Mouse (Mus musculus) hindbrain, embryonic 14.5 days (tissue): ENCODE results near the gene Lamtor3. TPM values are rescaled to one million over a fixed set of nuclear protein-coding genes. Genes with fewer than 3 reads are reported as not detected.
A peak's percentile ranks its signal among the peaks of the same experiment; 100 is the strongest.

Source experiments
- ATAC-seq: fragments of 200-750 bp; cut with Nextera tagmentation; 2 replicates; pipeline ENCODE4 v1.8.0; 2017; ENCODE audit warnings: moderate number of reproducible peaks, mild to moderate bottlenecking, moderate TSS enrichment, moderate library complexity; ENCODE audit not compliant: low FRiP score
- DNase-seq: peaks from one replicate; pipeline ENCODE4 v3.0.0-alpha.2; 2015; ENCODE audit warnings: low spot score
- H3K27ac ChIP-seq: fragments of 300-500 bp; sonication (generic); 2 replicates; pipeline ENCODE4 v1.5.1; 2014; ENCODE audit warnings: mild to moderate bottlenecking, moderate library complexity
- H3K27me3 ChIP-seq: fragments of 300-500 bp; sonication (generic); 2 replicates; pipeline ENCODE4 v1.6.1; 2014; ENCODE audit warnings: mild to moderate bottlenecking, low read length, mixed read lengths; ENCODE audit not compliant: control insufficient read depth, insufficient read depth
- H3K36me3 ChIP-seq: fragments of 300-500 bp; sonication (generic); replicated peaks from 2 replicates; pipeline ENCODE4 v1.6.1; 2014; ENCODE audit not compliant: control insufficient read depth, insufficient read depth
- H3K4me1 ChIP-seq: fragments of 300-500 bp; sonication (generic); replicated peaks from 2 replicates; pipeline ENCODE4 v1.6.1; 2014; ENCODE audit warnings: antibody characterized with exemption, low read length, mixed read lengths; ENCODE audit not compliant: control insufficient read depth, insufficient read depth
- H3K4me2 ChIP-seq: fragments of 300-500 bp; sonication (generic); replicated peaks from 2 replicates; pipeline ENCODE4 v1.6.1; 2014; ENCODE audit warnings: mild to moderate bottlenecking, moderate library complexity
- H3K4me3 ChIP-seq: fragments of 300-500 bp; sonication (generic); replicated peaks from 2 replicates; pipeline ENCODE4 v1.5.1; 2014; ENCODE audit warnings: mild to moderate bottlenecking, low read length
- H3K9ac ChIP-seq: fragments of 300-500 bp; sonication (generic); 2 replicates; pipeline ENCODE4 v1.6.1; 2014
- H3K9me3 ChIP-seq: fragments of 300-500 bp; sonication (generic); 2 replicates; pipeline ENCODE4 v1.6.1; 2016; ENCODE audit warnings: low read length; ENCODE audit not compliant: control insufficient read depth
- whole genome bisulfite sequencing: fragments of 180-500 bp; shearing (Covaris S2); extraction: QIAGEN DNeasy Blood & Tissue Kit; methylation state at CpG from one replicate; pipeline ENCODE4 v1.1.7; 2014; 5-methylcytosine and 5-hydroxymethylcytosine counted together
- polyA plus RNA-seq: library from polyadenylated mRNA; unstranded; fragments of >200 nt; fragmentation: Nextera tagmentation; extraction: Ambion mirVana; gene quantifications from 2 replicates; pipeline ENCODE4 v1.2.1, GENCODE M21; 2014

Lamtor3 gene
- 128 and 131 TPM in 2 replicates for polyA plus RNA-seq

DNA sequence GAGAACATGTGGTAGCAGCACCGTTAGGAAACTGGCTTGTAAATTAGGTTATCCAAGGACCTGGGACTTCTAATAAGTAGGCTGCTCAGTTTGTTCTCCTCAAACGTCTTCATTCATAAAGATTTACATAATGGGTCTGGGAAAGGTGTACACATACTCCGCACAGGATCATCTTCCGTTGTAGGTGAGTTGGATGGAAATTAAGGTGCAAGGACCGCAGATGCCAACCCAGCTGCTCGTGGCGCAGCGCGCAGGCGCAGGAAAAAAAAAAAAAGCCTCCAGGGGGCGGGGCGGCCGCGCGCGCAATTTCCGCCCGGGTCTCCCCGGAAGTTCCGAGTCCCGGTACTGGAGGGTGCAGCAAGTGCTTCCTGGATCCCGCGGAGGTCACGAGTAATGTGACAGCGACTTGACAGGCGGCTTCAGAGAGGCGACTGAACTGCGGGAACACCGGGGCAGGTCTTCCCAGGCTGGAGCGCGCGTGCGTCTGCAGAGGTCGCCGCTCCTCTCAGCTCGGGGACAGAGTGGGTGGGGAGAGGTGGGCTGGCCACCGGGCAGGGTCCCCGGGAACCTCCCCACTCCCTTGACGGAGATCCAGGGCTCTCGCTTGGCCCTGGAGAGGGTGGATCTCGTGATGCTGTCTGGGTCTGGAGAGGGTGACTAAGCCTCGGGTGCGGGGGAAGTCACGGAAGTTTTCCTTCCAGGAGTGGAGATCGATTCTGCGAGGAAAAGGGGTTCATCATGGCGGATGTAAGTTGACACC is at the start of gene Lamtor3:
Gene Lamtor3 (plus strand): TSS at position 335 of the 760 bp plus-strand sequence.
- H3K27ac ChIP-seq, result peak within 1 kb of the TSS; percentile 84
- under 1% methylated on average over 46 of the region's 47 CpGs for WGBS
- peaks cover 20% of the 10 kb centered on the region for H3K4me1 ChIP-seq
- H3K36me3 ChIP-seq, result peaks cover 23% of the 10 kb centered on the region
- H3K4me2 ChIP-seq, result peak within 1 kb of the TSS; percentile 77
- no peaks in the 10 kb centered on the region for H3K9me3 ChIP-seq
- H3K9ac ChIP-seq, result peak within 1 kb of the TSS; percentile 75
- peak within 1 kb of the TSS; percentile 65 for H3K4me3 ChIP-seq
- no peaks in the 10 kb centered on the region for H3K27me3 ChIP-seq
- DNase-seq (peak; percentile 91), ATAC-seq (peak; percentile 93)

GRCm38 (mm10) chr3:137869395-137869794 is 48.9 kb upstream of the Lamtor3 start:
- Histone ChIP-seq H3K27me3 (no peaks in the 10 kb centered on the region), H3K36me3 (peaks cover 6% of the 10 kb centered on the region), H3K27ac (no peak overlapping the region), H3K4me3 (0 out of 2 replicates have a peak overlapping the region, but pooled peaks have one; percentile 4), H3K9me3 (no peaks in the 10 kb centered on the region), H3K9ac (no peak overlapping the region), H3K4me2 (peak overlapping the region; percentile 86), H3K4me1 (peaks cover 18% of the 10 kb centered on the region)
- ATAC-seq (no peak), DNase-seq (no peak)
- WGBS, result 89% methylated on average over 9 of the region's 9 CpGs

GRCm38 (mm10) chr3:137879313-137879712 is 39.0 kb upstream of the Lamtor3 start:
- Histone ChIP-seq H3K36me3 (no peaks in the 10 kb centered on the region), H3K9ac (no peak overlapping the region), H3K27me3 (no peaks in the 10 kb centered on the region), H3K9me3 (no peaks in the 10 kb centered on the region), H3K4me2 (no peak overlapping the region), H3K4me3 (no peak overlapping the region), H3K27ac (no peak overlapping the region), H3K4me1 (no peaks in the 10 kb centered on the region)
- 78% methylated on average over 3 of the region's 3 CpGs for WGBS
- no peak for DNase-seq
- ATAC-seq, result no peak

GRCm38 (mm10) chr3:137880109-137880748 is 38.1 kb upstream of the Lamtor3 start:
- ATAC-seq, result no peak
- no peak overlapping the region for H3K9ac ChIP-seq
- no peaks in the 10 kb centered on the region for H3K9me3 ChIP-seq
- no peaks in the 10 kb centered on the region for H3K27me3 ChIP-seq
- no peak overlapping the region for H3K4me3 ChIP-seq
- no peak overlapping the region for H3K4me2 ChIP-seq
- no peaks in the 10 kb centered on the region for H3K36me3 ChIP-seq
- WGBS, result 80% methylated on average over 4 of the region's 4 CpGs
- no peak overlapping the region for H3K27ac ChIP-seq
- no peaks in the 10 kb centered on the region for H3K4me1 ChIP-seq
- DNase-seq, result no peak

DNA sequence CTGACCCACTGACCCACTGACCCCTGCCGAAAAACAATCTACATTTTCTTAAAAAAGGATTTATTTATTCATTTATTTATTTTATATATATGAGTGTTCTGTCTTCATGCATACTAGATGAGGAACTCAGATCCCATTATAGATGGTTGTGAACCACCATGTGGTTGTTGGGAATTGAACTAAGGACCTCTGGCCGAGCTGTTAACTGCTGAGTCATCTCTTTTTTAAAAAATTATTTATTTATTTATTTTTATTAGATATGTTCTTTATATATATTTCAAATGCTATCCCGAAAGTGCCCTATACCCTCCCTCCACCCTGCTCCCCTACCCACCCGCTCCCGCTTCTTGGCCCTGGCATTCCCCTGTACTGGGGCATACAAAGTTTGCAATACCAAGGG is 37.2 kb upstream of the Lamtor3 start:
- DNase-seq, result no peak
- H3K4me1 ChIP-seq, result no peaks in the 10 kb centered on the region
- no peak overlapping the region for H3K9ac ChIP-seq
- no peaks in the 10 kb centered on the region for H3K9me3 ChIP-seq
- H3K36me3 ChIP-seq, result no peaks in the 10 kb centered on the region
- H3K4me3 ChIP-seq, result no peak overlapping the region
- H3K4me2 ChIP-seq, result no peak overlapping the region
- H3K27ac ChIP-seq, result no peak overlapping the region
- no peak for ATAC-seq
- no peaks in the 10 kb centered on the region for H3K27me3 ChIP-seq
- 90% methylated on average over 5 of the region's 5 CpGs for WGBS

DNA sequence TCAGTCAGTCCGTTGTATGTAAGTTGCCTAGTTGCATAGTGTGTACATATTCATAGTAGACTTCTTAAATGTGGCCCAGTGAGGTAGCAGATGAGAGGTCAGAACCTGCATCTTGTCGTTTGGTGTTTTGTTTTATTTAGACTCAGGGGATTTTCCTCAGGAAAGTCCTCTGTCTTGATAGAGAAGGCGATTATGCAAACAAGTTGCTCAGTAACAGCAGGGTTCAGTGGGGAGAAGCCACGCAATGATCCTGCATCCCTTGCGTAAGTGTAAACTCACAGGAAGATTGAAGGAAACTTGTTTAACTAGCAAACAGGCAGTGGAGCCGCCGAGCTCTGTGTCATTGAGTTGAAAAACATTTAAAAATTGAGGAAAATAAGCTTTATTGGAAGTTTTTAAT is 30.3 kb upstream of the Lamtor3 start:
- no peaks in the 10 kb centered on the region for H3K4me1 ChIP-seq
- DNase-seq (no peak), ATAC-seq (no peak)
- no peaks in the 10 kb centered on the region for H3K27me3 ChIP-seq
- H3K4me2 ChIP-seq, result no peak overlapping the region
- H3K4me3 ChIP-seq, result no peak overlapping the region
- no peak overlapping the region for H3K27ac ChIP-seq
- H3K36me3 ChIP-seq, result no peaks in the 10 kb centered on the region; the same call in 1 of the 2 replicates
- WGBS, result 62% methylated on average over 7 of the region's 7 CpGs
- no peak overlapping the region for H3K9ac ChIP-seq
- H3K9me3 ChIP-seq, result no peaks in the 10 kb centered on the region

GRCm38 (mm10) chr3:137891089-137891488 is 27.2 kb upstream of the Lamtor3 start:
- Histone ChIP-seq H3K36me3 (peaks cover 10% of the 10 kb centered on the region), H3K9ac (no peak overlapping the region), H3K27me3 (no peaks in the 10 kb centered on the region), H3K4me1 (no peaks in the 10 kb centered on the region), H3K4me3 (no peak overlapping the region), H3K9me3 (no peaks in the 10 kb centered on the region), H3K27ac (no peak overlapping the region), H3K4me2 (no peak overlapping the region)
- 77% methylated on average over 3 of the region's 3 CpGs for WGBS
- ATAC-seq, result no peak
- DNase-seq, result no peak

GRCm38 (mm10) chr3:137892118-137892517 is 26.2 kb upstream of the Lamtor3 start:
- no peak overlapping the region for H3K9ac ChIP-seq
- no peaks in the 10 kb centered on the region for H3K9me3 ChIP-seq
- DNase-seq (no peak), ATAC-seq (no peak)
- H3K36me3 ChIP-seq, result peaks cover 10% of the 10 kb centered on the region
- H3K4me3 ChIP-seq, result no peak overlapping the region
- H3K27ac ChIP-seq, result no peak overlapping the region
- no peak overlapping the region for H3K4me2 ChIP-seq
- WGBS, result 94% methylated on average over 4 of the region's 4 CpGs
- H3K4me1 ChIP-seq, result no peaks in the 10 kb centered on the region
- H3K27me3 ChIP-seq, result no peaks in the 10 kb centered on the region

- H3K9ac ChIP-seq, result no peak overlapping the region
- no peak overlapping the region for H3K4me2 ChIP-seq
- ATAC-seq, result no peak
- no peaks in the 10 kb centered on the region for H3K9me3 ChIP-seq
- H3K4me3 ChIP-seq, result no peak overlapping the region
- DNase-seq, result no peak
- H3K27ac ChIP-seq, result no peak overlapping the region
- WGBS, result 87% methylated on average over 4 of the region's 4 CpGs
- no peaks in the 10 kb centered on the region for H3K27me3 ChIP-seq
- peaks cover 17% of the 10 kb centered on the region for H3K36me3 ChIP-seq
- no peaks in the 10 kb centered on the region for H3K4me1 ChIP-seq
Observed at GRCm38 (mm10) chr3:137893789-137894188, 24.5 kb upstream of the Lamtor3 start.
